Mouse (Mus musculus): ENCODE data around the gene Ccdc182. TPM values are rescaled to one million over a fixed set of nuclear protein-coding genes. Genes with fewer than 3 reads are reported as not detected.

Ccdc182 gene
- polyA plus RNA-seq, 1 experiment: not detected

- peaks cover 3% of the 10 kb centered on the region for H3K27me3 ChIP-seq (ENCODE audit: control insufficient read depth, insufficient read depth, insufficient read length)
- H3ac ChIP-seq (ENCODE audit: control insufficient read depth, insufficient read length, low read depth): no peak overlapping the region
- H3K79me2 ChIP-seq (ENCODE audit: control insufficient read depth, insufficient read depth): no peaks in the 10 kb centered on the region
- no peaks in the 10 kb centered on the region for H3K36me3 ChIP-seq (ENCODE audit: control insufficient read depth, insufficient read depth)
- TF ChIP-seq CTCF (IDR thresholded peaks at IDR 0.05; ENCODE audit: control insufficient read depth, insufficient read depth, insufficient read length): no peak
- TF ChIP-seq CEBPB (IDR thresholded peaks at IDR 0.05; ENCODE audit: low read depth): no peak
- TF ChIP-seq MAX (IDR thresholded peaks at IDR 0.05): no peak
- TF ChIP-seq FOSL1 (IDR thresholded peaks at IDR 0.05; ENCODE audit: insufficient read depth, low read length, poor library complexity, severe bottlenecking): no peak
- no peaks in the 10 kb centered on the region for H3K79me3 ChIP-seq (ENCODE audit: low read depth)
- no peak overlapping the region for H3K4me3 ChIP-seq (ENCODE audit: insufficient read depth, poor library complexity, severe bottlenecking)
Observed at GRCm38 (mm10) chr11:88274901-88275498, 18.9 kb upstream of the Ccdc182 start.

- TF ChIP-seq MYOG (IDR thresholded peaks at IDR 0.05; ENCODE audit: control insufficient read depth, extremely low read depth, insufficient read length): no peak
- TF ChIP-seq CEBPB (IDR thresholded peaks at IDR 0.05; ENCODE audit: low read depth): no peak
- TF ChIP-seq FOSL1 (IDR thresholded peaks at IDR 0.05; ENCODE audit: insufficient read depth, low read length, poor library complexity, severe bottlenecking): no peak
- no peak for TF ChIP-seq MYOD1 (IDR thresholded peaks at IDR 0.05; ENCODE audit: control insufficient read depth, insufficient read length, low read depth)
- TF ChIP-seq CTCF (IDR thresholded peaks at IDR 0.05; ENCODE audit: control insufficient read depth, insufficient read depth, insufficient read length): no peak
- TF ChIP-seq MAX (IDR thresholded peaks at IDR 0.05): no peak
- no peak for TF ChIP-seq USF1 (IDR thresholded peaks at IDR 0.05; ENCODE audit: low read depth)
- H3ac ChIP-seq (ENCODE audit: control insufficient read depth, insufficient read length, low read depth): no peak overlapping the region
- peaks cover 3% of the 10 kb centered on the region for H3K27me3 ChIP-seq (ENCODE audit: control insufficient read depth, insufficient read depth, insufficient read length)
- H3K79me3 ChIP-seq (ENCODE audit: low read depth): no peaks in the 10 kb centered on the region
- H3K4me3 ChIP-seq (ENCODE audit: insufficient read depth, poor library complexity, severe bottlenecking): no peak overlapping the region
- H3K36me3 ChIP-seq (ENCODE audit: control insufficient read depth, insufficient read depth): no peaks in the 10 kb centered on the region
- H3K79me2 ChIP-seq (ENCODE audit: control insufficient read depth, insufficient read depth): no peaks in the 10 kb centered on the region
Observed at GRCm38 (mm10) chr11:88275949-88276348, 17.9 kb upstream of the Ccdc182 start.

- no peaks in the 10 kb centered on the region for H3K79me2 ChIP-seq (ENCODE audit: control insufficient read depth, insufficient read depth)
- TF ChIP-seq FOSL1 (IDR thresholded peaks at IDR 0.05; ENCODE audit: insufficient read depth, low read length, poor library complexity, severe bottlenecking) (no peak), CTCF (IDR thresholded peaks at IDR 0.05; ENCODE audit: control insufficient read depth, insufficient read depth, insufficient read length) (no peak), USF1 (IDR thresholded peaks at IDR 0.05; ENCODE audit: low read depth) (no peak), MYOD1 (IDR thresholded peaks at IDR 0.05; ENCODE audit: control insufficient read depth, insufficient read length, low read depth) (no peak), CEBPB (IDR thresholded peaks at IDR 0.05; ENCODE audit: low read depth) (no peak), MYOG (IDR thresholded peaks at IDR 0.05; ENCODE audit: control insufficient read depth, extremely low read depth, insufficient read length) (no peak), MAX (IDR thresholded peaks at IDR 0.05) (no peak)
- no peak overlapping the region for H3ac ChIP-seq (ENCODE audit: control insufficient read depth, insufficient read length, low read depth)
- no peaks in the 10 kb centered on the region for H3K36me3 ChIP-seq (ENCODE audit: control insufficient read depth, insufficient read depth)
- H3K79me3 ChIP-seq (ENCODE audit: low read depth): no peaks in the 10 kb centered on the region
- H3K4me3 ChIP-seq (ENCODE audit: insufficient read depth, poor library complexity, severe bottlenecking): no peak overlapping the region
- peaks cover 3% of the 10 kb centered on the region for H3K27me3 ChIP-seq (ENCODE audit: control insufficient read depth, insufficient read depth, insufficient read length)
Observed at GRCm38 (mm10) chr11:88276534-88277308, 17.1 kb upstream of the Ccdc182 start.

- H3K27me3 ChIP-seq (ENCODE audit: control insufficient read depth, insufficient read depth, insufficient read length): peaks cover 3% of the 10 kb centered on the region
- TF ChIP-seq MAX (IDR thresholded peaks at IDR 0.05) (no peak), MYOG (IDR thresholded peaks at IDR 0.05; ENCODE audit: control insufficient read depth, extremely low read depth, insufficient read length) (no peak), MYOD1 (IDR thresholded peaks at IDR 0.05; ENCODE audit: control insufficient read depth, insufficient read length, low read depth) (no peak)
- H3K36me3 ChIP-seq (ENCODE audit: control insufficient read depth, insufficient read depth): no peaks in the 10 kb centered on the region
- no peak overlapping the region for H3K4me3 ChIP-seq (ENCODE audit: insufficient read depth, poor library complexity, severe bottlenecking)
- no peaks in the 10 kb centered on the region for H3K79me2 ChIP-seq (ENCODE audit: control insufficient read depth, insufficient read depth)
- H3K79me3 ChIP-seq (ENCODE audit: low read depth): no peaks in the 10 kb centered on the region
- H3ac ChIP-seq (ENCODE audit: control insufficient read depth, insufficient read length, low read depth): no peak overlapping the region
Observed at GRCm38 (mm10) chr11:88279006-88279405, 14.9 kb upstream of the Ccdc182 start.

GRCm38 (mm10) chr11:88280426-88280836 lies 13.4 kb upstream of the Ccdc182 start:
- Histone ChIP-seq H3K27me3 (ENCODE audit: control insufficient read depth, insufficient read depth, insufficient read length) (no peaks in the 10 kb centered on the region), H3ac (ENCODE audit: control insufficient read depth, insufficient read length, low read depth) (no peak overlapping the region), H3K4me3 (ENCODE audit: insufficient read depth, poor library complexity, severe bottlenecking) (no peak overlapping the region), H3K79me2 (ENCODE audit: control insufficient read depth, insufficient read depth) (no peaks in the 10 kb centered on the region), H3K79me3 (ENCODE audit: low read depth) (no peaks in the 10 kb centered on the region), H3K36me3 (ENCODE audit: control insufficient read depth, insufficient read depth) (no peaks in the 10 kb centered on the region)
- TF ChIP-seq MAX (IDR thresholded peaks at IDR 0.05): no peak
- TF ChIP-seq FOSL1 (IDR thresholded peaks at IDR 0.05; ENCODE audit: insufficient read depth, low read length, poor library complexity, severe bottlenecking): no peak
- TF ChIP-seq CTCF (IDR thresholded peaks at IDR 0.05; ENCODE audit: control insufficient read depth, insufficient read depth, insufficient read length): no peak
- TF ChIP-seq CEBPB (IDR thresholded peaks at IDR 0.05; ENCODE audit: low read depth): no peak
- TF ChIP-seq USF1 (IDR thresholded peaks at IDR 0.05; ENCODE audit: low read depth): no peak
- TF ChIP-seq MYOG (IDR thresholded peaks at IDR 0.05; ENCODE audit: control insufficient read depth, extremely low read depth, insufficient read length): no peak
